Mouse (Mus musculus) forebrain, embryonic 14.5 days (tissue): ENCODE data around the gene Hfe2. TPM values are rescaled to one million over a fixed set of nuclear protein-coding genes. Genes with fewer than 3 reads are reported as not detected.

Experiments
- ATAC-seq: fragments of 200-750 bp; cut with Nextera tagmentation; 2 replicates; pipeline ENCODE4 v1.8.0; 2017; ENCODE audit warnings: mild to moderate bottlenecking, moderate library complexity
- DNase-seq: peaks from one replicate; pipeline ENCODE4 v3.0.0-alpha.2; 2015; ENCODE audit warnings: low spot score
- H3K27ac ChIP-seq: fragments of 300-500 bp; sonication (generic); 2 replicates; pipeline ENCODE4 v1.5.1; 2014; ENCODE audit warnings: low read depth, mild to moderate bottlenecking, control low read depth, low read length, moderate library complexity
- H3K27me3 ChIP-seq: fragments of 300-500 bp; sonication (generic); replicated peaks from 2 replicates; pipeline ENCODE4 v1.6.1; 2014; ENCODE audit warnings: low read length, control low read depth, mixed read lengths; ENCODE audit not compliant: control insufficient read depth, insufficient read depth
- H3K36me3 ChIP-seq: fragments of 300-500 bp; sonication (generic); 2 replicates; pipeline ENCODE4 v1.6.1; 2014; ENCODE audit warnings: low read length, control low read depth; ENCODE audit not compliant: control insufficient read depth, insufficient read depth
- H3K4me1 ChIP-seq: fragments of 300-500 bp; sonication (generic); 2 replicates; pipeline ENCODE4 v1.6.1; 2014; ENCODE audit warnings: antibody characterized with exemption, low read length, control low read depth; ENCODE audit not compliant: control insufficient read depth, insufficient read depth
- H3K4me2 ChIP-seq: fragments of 300-500 bp; sonication (generic); 2 replicates; pipeline ENCODE4 v1.6.1; 2014; ENCODE audit warnings: mild to moderate bottlenecking, control low read depth, low read length
- H3K4me3 ChIP-seq: fragments of 300-500 bp; sonication (generic); 2 replicates; pipeline ENCODE4 v1.5.1; 2014; ENCODE audit warnings: low read depth, low read length, control low read depth
- H3K9ac ChIP-seq: fragments of 300-500 bp; sonication (generic); 2 replicates; pipeline ENCODE4 v1.6.1; 2014; ENCODE audit warnings: mild to moderate bottlenecking, low read length, control low read depth, moderate library complexity
- H3K9me3 ChIP-seq: fragments of 300-500 bp; sonication (generic); replicated peaks from 2 replicates; pipeline ENCODE4 v1.6.1; 2016; ENCODE audit warnings: low read length, control low read depth, mixed read lengths; ENCODE audit not compliant: control insufficient read depth
- WGBS: fragments of 180-500 bp; shearing (Covaris S2); extraction: QIAGEN DNeasy Blood & Tissue Kit; methylation state at CpG from one replicate; pipeline ENCODE4 v1.1.7; 2014; 5-methylcytosine and 5-hydroxymethylcytosine counted together
- polyA plus RNA-seq: library from polyadenylated mRNA; unstranded; fragments of >200 nt; fragmentation: Nextera tagmentation; extraction: Ambion mirVana; gene quantifications from 2 replicates; pipeline ENCODE4 v1.2.1, GENCODE M21; 2014

Gene Hfe2
- polyA plus RNA-seq, 1 experiment from 2014 or later, result 0.41 TPM

DNA sequence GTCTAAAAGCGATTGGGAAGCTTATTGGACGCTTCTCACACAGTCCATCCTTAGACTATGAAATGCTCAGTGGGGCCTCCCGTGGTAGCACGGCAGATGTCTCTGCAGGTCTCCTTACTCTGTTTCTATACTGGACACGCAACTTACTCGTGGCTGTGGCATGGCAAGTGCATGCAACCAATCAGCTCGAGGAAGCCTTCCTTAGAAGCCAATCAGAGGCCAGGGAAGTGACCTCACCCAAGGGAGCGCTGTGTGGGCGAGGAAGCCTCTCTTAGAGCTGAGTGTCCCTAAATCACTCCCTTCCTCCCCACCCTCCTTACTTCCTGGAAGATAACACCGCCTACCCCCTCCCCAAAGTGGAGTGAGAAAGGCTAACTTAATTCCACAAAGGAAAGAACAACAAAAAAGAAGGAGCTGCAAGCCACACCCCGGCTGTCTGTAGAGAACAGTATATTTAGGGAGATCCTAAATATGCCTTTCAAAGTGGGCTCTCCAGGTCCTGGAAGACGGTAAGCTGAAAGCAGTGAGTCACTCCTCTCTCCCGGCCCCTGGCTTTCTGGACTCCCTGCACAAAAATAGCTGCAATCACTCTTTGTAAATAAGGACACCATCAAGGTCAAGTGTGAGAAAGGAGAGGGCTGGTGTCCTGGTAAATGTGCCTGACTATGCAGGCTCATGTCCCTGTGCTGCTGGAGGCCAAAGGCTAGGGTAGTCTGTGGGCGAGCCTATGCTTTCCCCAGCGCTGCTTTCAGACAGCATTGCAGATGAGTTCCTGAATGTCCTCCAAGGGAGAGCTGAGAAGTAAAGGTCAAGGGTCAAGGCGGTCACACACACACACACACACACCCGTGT lies 51.9 kb downstream of the Hfe2 start, which contains the start of gene Gm16253:
Gene Gm16253 (plus strand): TSS at position 295 of the 852 bp plus-strand sequence.
- Histone ChIP-seq H3K4me2 (peak within 1 kb of the TSS; percentile 34), H3K4me3 (peak within 1 kb of the TSS; percentile 4; the same call in 1 of the 2 replicates), H3K27ac (peak within 1 kb of the TSS; percentile 27; the same call in 1 of the 2 replicates), H3K4me1 (peaks cover 4% of the 10 kb centered on the region; the same call in 1 of the 2 replicates), H3K27me3 (no peaks in the 10 kb centered on the region), H3K9ac (no peak within 1 kb of the TSS), H3K36me3 (no peaks in the 10 kb centered on the region), H3K9me3 (no peaks in the 10 kb centered on the region)
- DNase-seq (peak; percentile 87), ATAC-seq (peak; percentile 83)
- WGBS, result 41% methylated on average over 17 of the region's 17 CpGs

DNA sequence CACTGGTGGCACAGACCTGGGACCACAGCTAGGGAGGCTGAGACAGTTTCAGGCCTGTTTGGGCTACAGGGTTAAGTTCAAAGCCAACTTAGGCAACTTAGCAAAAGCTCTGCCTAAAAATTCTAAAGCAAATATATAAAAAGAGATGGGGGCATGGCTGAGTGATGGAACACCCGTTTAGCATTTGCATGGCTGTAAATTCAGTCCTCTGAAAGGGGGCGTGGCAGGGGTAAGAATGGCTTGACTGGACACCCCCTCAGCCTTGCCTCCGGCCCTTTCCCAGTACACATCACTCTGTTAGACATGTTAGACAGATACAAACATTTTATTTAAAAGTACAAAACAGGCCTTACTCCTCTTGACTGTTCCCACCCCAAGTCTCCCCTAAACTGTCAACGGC lies 52.6 kb downstream of the Hfe2 start:
- no peak overlapping the region for H3K9ac ChIP-seq
- no peak overlapping the region for H3K4me3 ChIP-seq
- H3K4me2 ChIP-seq, result no peak overlapping the region
- DNase-seq (no peak), ATAC-seq (no peak)
- H3K27ac ChIP-seq, result no peak overlapping the region
- H3K9me3 ChIP-seq, result no peaks in the 10 kb centered on the region
- H3K4me1 ChIP-seq, result peaks cover 4% of the 10 kb centered on the region; the same call in 1 of the 2 replicates
- H3K27me3 ChIP-seq, result no peaks in the 10 kb centered on the region
- WGBS, result 86% methylated on average over 4 of the region's 4 CpGs
- no peaks in the 10 kb centered on the region for H3K36me3 ChIP-seq

Other genes with a start within 250 kb of the Hfe2 start
- gene Fcgr1, start 231.2 kb upstream of the Hfe2 start, polyA plus RNA-seq, result 1.5 and 1.6 TPM in 2 replicates
- gene BC107364, start 72.9 kb upstream of the Hfe2 start, polyA plus RNA-seq, result not detected in 2 replicates
- 60.7 and 79.0 TPM in 2 replicates for gene Txnip, start 32.8 kb downstream of the Hfe2 start, polyA plus RNA-seq
- 0.45 TPM in 1 of 2 replicates, not detected in the other for gene Gm16253, start 51.8 kb downstream of the Hfe2 start, polyA plus RNA-seq
- 8.0 and 8.2 TPM in 2 replicates for gene Polr3gl, start 69.0 kb downstream of the Hfe2 start, polyA plus RNA-seq
- 11.8 and 14.9 TPM in 2 replicates for gene Ankrd34a, start 71.5 kb downstream of the Hfe2 start, polyA plus RNA-seq
- gene Lix1l, start 76.0 kb downstream of the Hfe2 start, polyA plus RNA-seq, result 7.4 and 7.8 TPM in 2 replicates
- 132 and 136 TPM in 2 replicates for gene Rbm8a, start 104.8 kb downstream of the Hfe2 start, polyA plus RNA-seq
- gene Pex11b, start 110.2 kb downstream of the Hfe2 start, polyA plus RNA-seq, result 56.6 and 64.4 TPM in 2 replicates
- gene Gm42957, start 110.3 kb downstream of the Hfe2 start, polyA plus RNA-seq, result 0.13 and 0.14 TPM in 2 replicates
- 0.38 and 0.39 TPM in 2 replicates for gene Itga10, start 120.4 kb downstream of the Hfe2 start, polyA plus RNA-seq
- gene Ankrd35, start 145.0 kb downstream of the Hfe2 start, polyA plus RNA-seq, result 1.1 and 1.9 TPM in 2 replicates
- gene Pias3, start 171.2 kb downstream of the Hfe2 start, polyA plus RNA-seq, result 14.8 and 21.3 TPM in 2 replicates
- 7.3 and 7.5 TPM in 2 replicates for gene Nudt17, start 183.4 kb downstream of the Hfe2 start, polyA plus RNA-seq
- 27.8 and 28.9 TPM in 2 replicates for gene Polr3c, start 202.5 kb downstream of the Hfe2 start, polyA plus RNA-seq
- 69.7 and 70.8 TPM in 2 replicates for gene Rnf115, start 202.5 kb downstream of the Hfe2 start, polyA plus RNA-seq